Mouse (Mus musculus): ENCODE measurements around the gene Cryab.
A peak's percentile ranks its signal among the peaks of the same experiment; 100 is the strongest.

Gene Cryab

GRCm38 (mm10) chr9:50800985-50801384 is 49.9 kb downstream of the Cryab start:
- DNase-seq = peak; percentile 70

GRCm38 (mm10) chr9:50803055-50803671 is 52.0 kb downstream of the Cryab start:
- no peak for DNase-seq

Measured in kidney, adult 9 months (tissue).